Mouse (Mus musculus) liver, adult 10 weeks (tissue): ENCODE measurements around the gene Vmn2r63. TPM values are rescaled to one million over a fixed set of nuclear protein-coding genes. Genes with fewer than 3 reads are reported as not detected.

Experiments used
- polyA plus RNA-seq: library from polyadenylated mRNA; stranded (reverse); fragments of 350-450 nt; fragmentation: Illumina TruSeq; extraction: RNeasy Lipid Tissue Mini Kit (QIAGEN cat#74804); gene quantifications from one replicate; pipeline ENCODE4 v1.2.3, GENCODE M21; 2014; ENCODE audit warnings: low read depth, low replicate concordance

Gene Vmn2r63
- polyA plus RNA-seq: not detected

DNA sequence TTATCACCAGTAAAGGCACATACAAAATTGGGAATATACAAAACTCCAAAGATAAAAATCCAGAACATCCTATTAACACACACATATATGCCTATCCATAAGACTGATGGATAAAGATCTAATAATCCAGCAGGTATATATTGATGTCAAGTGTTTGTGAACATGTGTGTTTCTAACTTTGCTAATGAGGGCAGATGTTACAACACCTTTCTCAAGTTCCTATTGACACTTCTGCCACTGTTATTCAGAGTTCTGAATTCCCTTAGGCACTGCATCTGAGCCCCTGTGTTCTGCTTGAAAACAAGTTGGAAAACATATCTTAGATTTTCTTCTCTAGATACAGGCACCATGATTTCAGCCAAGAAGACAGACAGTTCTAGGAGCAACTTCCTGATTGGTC is at the start of gene Vmn2r63:
Gene Vmn2r63, minus strand, starts transcription at position 101 of the 400 bp plus-strand sequence.

DNA sequence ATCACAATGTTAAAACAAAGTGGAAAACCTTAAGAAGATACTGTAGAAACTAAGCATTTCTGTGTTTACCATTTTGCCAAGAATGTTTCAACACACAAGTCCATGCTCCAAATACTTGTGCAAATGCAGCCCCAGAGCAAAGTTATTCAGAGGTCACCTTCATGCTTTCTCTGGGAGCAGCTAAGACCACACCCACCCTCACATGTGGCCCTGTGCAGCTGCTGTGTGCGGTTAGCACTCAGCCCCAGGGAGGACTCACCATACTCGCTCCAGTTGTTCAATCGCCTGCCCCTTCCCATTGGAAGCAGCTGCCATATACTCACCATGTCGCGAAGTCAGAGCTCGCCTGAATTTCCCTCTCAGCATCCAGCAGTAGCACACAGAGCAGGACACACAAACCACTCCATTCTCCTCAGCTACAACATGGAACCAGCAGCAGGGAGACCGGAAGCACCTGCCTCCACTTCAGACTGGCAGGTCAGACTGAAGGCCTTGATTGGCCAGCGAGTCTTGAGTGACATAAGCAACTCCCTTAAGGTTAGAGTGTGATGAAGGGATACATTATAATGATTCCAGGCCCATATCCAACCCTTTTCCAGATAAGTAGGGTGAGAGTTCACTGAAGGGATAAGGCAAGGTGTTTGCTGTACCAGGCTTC is 66.7 kb downstream of the Vmn2r63 start, which contains the start of gene Gm2381:
Gene Gm2381, minus strand, starts transcription at position 434 of the 658 bp plus-strand sequence.

Other genes starting within 250 kb of the Vmn2r63 start
- 12.6 TPM for gene Zfp975, start 241.1 kb downstream of the Vmn2r63 start, polyA plus RNA-seq
- gene Gm17067, start 206.8 kb downstream of the Vmn2r63 start, polyA plus RNA-seq: not detected
- not detected for gene Vmn2r62, start 140.3 kb downstream of the Vmn2r63 start, polyA plus RNA-seq
- gene Gm2381, start 66.6 kb downstream of the Vmn2r63 start, polyA plus RNA-seq: not detected
- not detected for gene Gm9268, start 84.9 kb upstream of the Vmn2r63 start, polyA plus RNA-seq
- not detected for gene Zfp936, start 180.4 kb upstream of the Vmn2r63 start, polyA plus RNA-seq